ENCODE assay signal across 13 mouse cellular contexts in genomic region chr2:152931456-152932160, GRCm38 (mm10). TPM values are rescaled to one million over a fixed set of nuclear protein-coding genes. Genes with fewer than 3 reads are reported as not detected.
DNase-seq lines count a peak whose midpoint lies in the region; ATAC-seq and TF ChIP-seq lines count a peak whose summit lies in the region.
"Had no signal": no experiment of that assay in that cellular context is flagged by ENCODE, and none has a peak within 500 bp of the region (broad histone marks: within the 10 kb centered on the region; RNA-seq: fewer than 3 reads in every experiment).

No protein-coding gene starts in this region.

- H3K4me1 ChIP-seq in liver, postnatal 0 days (ENCODE audit: insufficient read depth) = no peaks in the 10 kb centered on the region
- H3K4me1 ChIP-seq in limb, embryonic 12.5 days (replicated peaks) = peaks cover 47% of the 10 kb centered on the region

- H3K9ac ChIP-seq in liver, postnatal 0 days (replicated peaks) = no peak overlapping the region
- H3K9ac ChIP-seq in limb, embryonic 12.5 days (replicated peaks) = no peak overlapping the region
- H3K9ac ChIP-seq: embryonic facial prominence, embryonic 13.5 days had no signal

- no peak for ATAC-seq in liver, postnatal 0 days
- no peak for ATAC-seq in limb, embryonic 12.5 days (ENCODE audit: insufficient number of reproducible peaks, insufficient read depth, low FRiP score, low TSS enrichment, low read depth)
- ATAC-seq in CD4-positive, CD25-positive, alpha-beta regulatory T cell, adult 4 months = no peak

- H3K36me3 ChIP-seq in liver, postnatal 0 days (replicated peaks; ENCODE audit: insufficient read depth, low read length) = no peaks in the 10 kb centered on the region
- no peaks in the 10 kb centered on the region for H3K36me3 ChIP-seq in limb, embryonic 12.5 days
- H3K36me3 ChIP-seq: embryonic facial prominence, embryonic 13.5 days had no signal

- H3K9me3 ChIP-seq in liver, postnatal 0 days (ENCODE audit: low read length) = no peaks in the 10 kb centered on the region
- no peaks in the 10 kb centered on the region for H3K9me3 ChIP-seq in limb, embryonic 12.5 days
- H3K9me3 ChIP-seq: embryonic facial prominence, embryonic 13.5 days had no signal

- WGBS in liver, postnatal 0 days (ENCODE audit: insufficient replicate concordance) = 74% methylated on average over 12 of the region's 12 CpGs
- 70% methylated on average over 12 of the region's 12 CpGs for WGBS in limb, embryonic 12.5 days

- peak overlapping the region; percentile 44; the same call in 1 of the 2 replicates for H3K27ac ChIP-seq in liver, postnatal 0 days (ENCODE audit: low read depth)
- H3K27ac ChIP-seq in limb, embryonic 12.5 days = 0 out of 2 replicates have a peak overlapping the region, but pooled peaks have one; percentile 2
- H3K27ac ChIP-seq: embryonic facial prominence, embryonic 13.5 days had no signal

- peak; percentile 27 for DNase-seq in heart, adult 8-10 months (ENCODE audit: low spot score)
- DNase-seq in heart, adult 11 months = no peak
- no peak for DNase-seq in liver, postnatal 0 days
- DNase-seq in liver = no peak
- DNase-seq in Muller cell, postnatal 12 days (ENCODE audit: inconsistent ontology term) = peak; percentile 79
- no peak for DNase-seq in thymus, postnatal 14 days
- DNase-seq: cerebellum, adult 11-12 months; midbrain, embryonic 14.5 days; right cerebral cortex, adult 18-20 months had no signal

- no peak overlapping the region for H3K4me2 ChIP-seq in liver, postnatal 0 days (ENCODE audit: low read depth, low read length)
- H3K4me2 ChIP-seq in limb, embryonic 12.5 days = no peak overlapping the region
- H3K4me2 ChIP-seq: embryonic facial prominence, embryonic 13.5 days had no signal

- no peaks in the 10 kb centered on the region for H3K27me3 ChIP-seq in liver, postnatal 0 days (ENCODE audit: insufficient read depth, low read length)
- H3K27me3 ChIP-seq in limb, embryonic 12.5 days = peaks cover 4% of the 10 kb centered on the region; the same call in 1 of the 2 replicates

- no peak for TF ChIP-seq CTCF in liver, postnatal 0 days (IDR thresholded peaks at IDR 0.05; ENCODE audit: low read depth)

- no peak overlapping the region for H3K4me3 ChIP-seq in liver, postnatal 0 days (ENCODE audit: low read depth, low read length)
- no peak overlapping the region for H3K4me3 ChIP-seq in limb, embryonic 12.5 days (replicated peaks)
- H3K4me3 ChIP-seq: embryonic facial prominence, embryonic 13.5 days had no signal

- no peak for TF ChIP-seq EP300 in liver, postnatal 0 days (IDR thresholded peaks at IDR 0.05; ENCODE audit: low read depth)

RNA-seq across cellular contexts. Expression of gene Foxs1, which starts 1.4 kb away (rescaled TPM):
- 1 to 10 TPM; 1.6 to 2.7 (median 2.1) TPM for total RNA-seq in heart, adult 8-10 months (2022)
- polyA plus RNA-seq in liver, postnatal 0 days (2015; fragmentation: Nextera tagmentation; extraction: Ambion mirVana) = 0.50 and 0.74 TPM in 2 replicates
- polyA plus RNA-seq in limb, embryonic 12.5 days (2016; fragmentation: Nextera tagmentation; extraction: Ambion mirVana) = 0.27 TPM in 1 of 2 replicates, not detected in the other
- polyA plus RNA-seq in CD4-positive, CD25-positive, alpha-beta regulatory T cell, adult 4 months (2017; shearing (Covaris generic)) = not detected

RNA-seq across cellular contexts. Expression of gene Dusp15, which starts 19.9 kb away (rescaled TPM):
- total RNA-seq in heart, adult 8-10 months (2022) = not detected
- polyA plus RNA-seq in liver, postnatal 0 days (2015; fragmentation: Nextera tagmentation; extraction: Ambion mirVana) = not detected in 2 replicates
- 0.60 and 1.00 TPM in 2 replicates for polyA plus RNA-seq in limb, embryonic 12.5 days (2016; fragmentation: Nextera tagmentation; extraction: Ambion mirVana)
- polyA plus RNA-seq in CD4-positive, CD25-positive, alpha-beta regulatory T cell, adult 4 months (2017; shearing (Covaris generic)) = under 1 TPM in 1 of 2 experiments, not detected in 1; 0.11 TPM

RNA-seq across cellular contexts. Expression of gene Mylk2, which starts 20.5 kb away (rescaled TPM):
- total RNA-seq in heart, adult 8-10 months (2022) = under 1 TPM; 0.17 to 0.44 (median 0.31) TPM
- polyA plus RNA-seq in liver, postnatal 0 days (2015; fragmentation: Nextera tagmentation; extraction: Ambion mirVana) = 0.25 TPM in 1 of 2 replicates, not detected in the other
- polyA plus RNA-seq in limb, embryonic 12.5 days (2016; fragmentation: Nextera tagmentation; extraction: Ambion mirVana) = not detected in 2 replicates
- polyA plus RNA-seq in CD4-positive, CD25-positive, alpha-beta regulatory T cell, adult 4 months (2017; shearing (Covaris generic)) = not detected
- polyA plus RNA-seq: embryonic facial prominence, embryonic 13.5 days; limb, embryonic 11.5 days; midbrain, embryonic 14.5 days had no signal

RNA-seq across cellular contexts. Expression of gene Ttll9, which starts 30.7 kb away (rescaled TPM):
- not detected for total RNA-seq in heart, adult 8-10 months (2022)
- polyA plus RNA-seq in liver, postnatal 0 days (2015; fragmentation: Nextera tagmentation; extraction: Ambion mirVana) = 0.18 and 0.31 TPM in 2 replicates
- 0.19 and 0.35 TPM in 2 replicates for polyA plus RNA-seq in limb, embryonic 12.5 days (2016; fragmentation: Nextera tagmentation; extraction: Ambion mirVana)
- 1 to 10 TPM in 1 of 2 experiments, under 1 TPM in 1; 0.78 to 2.0 TPM for polyA plus RNA-seq in CD4-positive, CD25-positive, alpha-beta regulatory T cell, adult 4 months (2017; shearing (Covaris generic))

Comparison
In these comparisons a context has a peak if more than half of its experiments do, and no peak if none do; other contexts are left out.
1. DNase-seq: peak in heart, adult 8-10 months (single experiment) and Muller cell, postnatal 12 days (single experiment); none in heart, adult 11 months (single experiment), liver, postnatal 0 days (single experiment), liver (single experiment) and thymus, postnatal 14 days (single experiment).